Mouse (Mus musculus) CH12F3 (cell line): ENCODE results near the gene Stxbp5.

Experiments used
- in situ Hi-C: fragments of 300-500 bp; cut with MboI; formaldehyde crosslinking; loops from 2 replicates; pipeline ENCODE4 v1.14.3; 2020; ENCODE audit warnings: low sequenced_read_pairs

The Stxbp5 gene

DNA sequence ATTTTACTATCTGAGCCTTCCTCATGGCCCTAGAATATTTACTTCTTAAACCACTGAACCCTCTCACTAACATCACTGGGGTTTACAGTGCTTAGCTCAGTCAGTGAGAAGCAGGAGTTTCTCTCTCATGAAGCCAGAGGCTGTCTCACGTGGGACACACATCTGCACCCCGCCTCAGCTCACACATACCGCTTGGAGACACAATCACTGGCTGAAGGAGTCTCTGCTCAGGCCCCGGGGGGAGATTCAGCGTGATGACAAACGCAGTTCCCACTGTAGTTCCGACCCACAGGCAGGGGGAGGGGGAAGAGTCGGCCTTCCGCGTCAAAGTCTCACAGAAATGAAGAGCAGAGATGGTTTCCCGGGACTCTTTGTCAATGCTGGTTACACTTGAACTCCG is 130.6 kb downstream of the Stxbp5 start:
- in situ Hi-C loops, result no loop called here

DNA sequence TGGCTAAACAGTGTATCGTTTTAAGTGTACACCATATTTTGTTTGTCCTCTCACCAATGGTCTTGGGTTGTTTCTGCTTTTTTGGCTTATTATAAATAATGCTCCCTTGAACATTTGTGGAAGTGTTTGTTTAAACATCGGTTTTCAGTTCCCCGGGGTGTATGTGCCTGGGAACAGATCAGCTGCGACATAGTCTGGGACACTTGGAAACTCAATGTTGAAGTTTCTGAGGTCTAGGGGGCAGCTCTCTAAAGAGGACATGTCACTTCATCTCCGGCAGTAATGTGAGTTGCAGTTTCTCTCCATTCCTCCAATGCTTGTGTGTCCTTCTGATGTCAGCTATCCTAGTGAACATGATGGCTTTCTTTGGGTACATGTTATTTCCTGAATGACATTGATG is 137.0 kb downstream of the Stxbp5 start:
- in situ Hi-C loops, result no loop called here

- in situ Hi-C loops, result no loop called here
Measured at GRCm38 (mm10) chr10:9760264-9760663, 140.6 kb downstream of the Stxbp5 start.

DNA sequence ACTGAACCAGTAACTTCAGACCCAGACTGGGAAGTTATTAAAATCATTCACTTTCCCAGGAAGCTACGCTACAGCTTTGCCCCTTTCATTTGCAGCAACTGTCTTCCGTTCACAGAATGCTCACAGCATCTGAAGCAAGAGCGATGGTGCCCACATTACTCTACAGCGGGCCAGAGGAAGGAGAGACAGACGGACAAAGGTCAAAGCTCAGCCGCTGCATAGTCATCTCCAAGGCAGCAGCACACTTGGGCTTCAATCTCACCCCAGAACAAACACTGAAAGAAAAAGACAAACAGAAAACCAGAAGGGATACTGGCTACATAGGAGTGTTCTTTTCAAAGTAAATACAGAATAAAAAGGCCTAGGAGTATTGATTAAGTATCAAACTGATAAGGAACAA is 144.3 kb downstream of the Stxbp5 start:
- in situ Hi-C loops, result no loop called here

DNA sequence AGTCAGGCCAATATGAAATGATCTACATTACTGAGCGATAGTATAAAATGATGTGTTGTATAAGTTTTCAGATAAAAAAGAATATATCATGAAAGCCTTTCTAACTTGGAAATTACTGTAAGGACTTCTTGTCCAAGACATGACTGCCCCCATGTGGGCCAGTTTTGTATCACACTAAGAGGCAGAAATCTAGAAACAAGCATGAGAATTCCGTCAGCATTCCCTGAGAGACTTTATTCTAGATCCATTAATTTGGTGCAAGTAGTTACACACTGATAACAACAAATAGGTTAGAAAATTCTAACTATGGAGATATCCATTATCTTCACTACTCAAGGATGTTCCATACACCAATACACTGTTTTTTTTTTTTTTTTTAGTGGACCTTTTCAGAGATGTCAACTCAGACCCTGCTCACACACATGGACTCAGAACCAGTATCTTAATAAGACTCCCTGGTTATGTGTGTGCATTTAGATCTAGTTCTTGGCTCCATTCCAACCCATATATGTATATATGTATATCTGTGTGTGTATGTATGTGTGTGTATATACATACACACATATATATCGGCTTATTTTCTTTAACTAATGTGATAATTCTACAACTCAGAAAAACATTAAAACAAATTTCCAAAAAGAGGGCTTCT is 145.9 kb downstream of the Stxbp5 start:
- in situ Hi-C loops, result no loop called here

- in situ Hi-C loops, result no loop called here
Measured at GRCm38 (mm10) chr10:9733861-9734260, 167.0 kb downstream of the Stxbp5 start.

GRCm38 (mm10) chr10:9732065-9732749 is 168.7 kb downstream of the Stxbp5 start:
- in situ Hi-C loops, result no loop called here

GRCm38 (mm10) chr10:9722519-9723303 is 178.2 kb downstream of the Stxbp5 start:
- in situ Hi-C loops, result no loop called here

GRCm38 (mm10) chr10:9720027-9720426 is 180.9 kb downstream of the Stxbp5 start:
- in situ Hi-C loops, result no loop called here

DNA sequence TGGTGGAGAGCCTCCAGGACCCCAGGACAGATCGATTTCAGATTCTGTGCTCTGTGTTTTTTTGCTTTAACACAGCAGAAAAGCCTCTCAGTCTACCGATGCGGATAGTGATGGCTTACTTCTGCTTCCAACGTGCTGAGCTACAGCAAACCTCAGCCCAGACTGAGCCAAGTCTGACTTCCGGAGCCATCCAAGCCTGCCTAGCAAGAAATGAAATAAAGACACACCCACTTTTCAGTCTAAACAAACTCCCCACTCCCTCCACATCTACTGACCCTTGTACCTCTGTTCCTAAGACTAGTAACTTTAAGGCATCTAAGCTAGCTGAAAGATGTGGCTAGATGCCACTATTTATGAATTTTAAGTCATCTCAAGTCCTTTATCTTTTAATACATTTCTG is 182.8 kb downstream of the Stxbp5 start:
- in situ Hi-C loops, result no loop called here
